Mouse (Mus musculus) megakaryocyte progenitor cell, adult 5-6 weeks (primary cell): Measurements from ENCODE around the gene Celsr2. TPM values are rescaled to one million over a fixed set of nuclear protein-coding genes. Genes with fewer than 3 reads are reported as not detected.

Experiments
- total RNA-seq, 2 experiments: library from RNA; stranded (forward) in 1 of 2; stranded (reverse) in 1 of 2; fragments of 157-497, 149-512 nt in 1 of 2; fragments of 200-1000 nt in 1 of 2; gene quantifications; 2 replicates each; pipeline versions ENCODE4 v1.2.3 to v1.2.4; 2015 to 2017

Celsr2 gene
- total RNA-seq, 2 experiments from 2014 or later: 0.42 to 1.1 TPM

Other genes starting within 250 kb of the Celsr2 start
- gene Amigo1, start 229.2 kb downstream of the Celsr2 start, total RNA-seq (2015): 1.3 and 1.8 TPM in 2 replicates
- gene Amigo1, start 229.2 kb downstream of the Celsr2 start, total RNA-seq (2017): 2.3 and 3.6 TPM in 2 replicates
- 2.3 and 2.5 TPM in 2 replicates for gene Cyb561d1, start 214.3 kb downstream of the Celsr2 start, total RNA-seq (2015)
- gene Cyb561d1, start 214.3 kb downstream of the Celsr2 start, total RNA-seq (2017): 3.7 and 5.4 TPM in 2 replicates
- gene Atxn7l2, start 204.6 kb downstream of the Celsr2 start, total RNA-seq (2015): 4.0 and 4.2 TPM in 2 replicates
- gene Atxn7l2, start 204.6 kb downstream of the Celsr2 start, total RNA-seq (2017): 1.6 and 3.0 TPM in 2 replicates
- not detected in 2 replicates for gene Sypl2, start 188.9 kb downstream of the Celsr2 start, total RNA-seq (2015)
- gene Sypl2, start 188.9 kb downstream of the Celsr2 start, total RNA-seq (2017): not detected in 2 replicates
- 308 and 312 TPM in 2 replicates for gene Psma5, start 158.6 kb downstream of the Celsr2 start, total RNA-seq (2015)
- 290 and 314 TPM in 2 replicates for gene Psma5, start 158.6 kb downstream of the Celsr2 start, total RNA-seq (2017)
- gene Sort1, start 131.5 kb downstream of the Celsr2 start, total RNA-seq (2015): 53.8 and 58.9 TPM in 2 replicates
- 45.5 and 51.2 TPM in 2 replicates for gene Sort1, start 131.5 kb downstream of the Celsr2 start, total RNA-seq (2017)
- gene Mybphl, start 50.6 kb downstream of the Celsr2 start, total RNA-seq (2015): not detected in 2 replicates
- gene Mybphl, start 50.6 kb downstream of the Celsr2 start, total RNA-seq (2017): not detected in 2 replicates
- gene Psrc1, start 31.7 kb downstream of the Celsr2 start, total RNA-seq (2015): 7.7 and 10.3 TPM in 2 replicates
- 10.2 and 14.1 TPM in 2 replicates for gene Psrc1, start 31.7 kb downstream of the Celsr2 start, total RNA-seq (2017)
- 19.0 and 26.5 TPM in 2 replicates for gene Sars, start 29.7 kb upstream of the Celsr2 start, total RNA-seq (2015)
- gene Sars, start 29.7 kb upstream of the Celsr2 start, total RNA-seq (2017): 249 and 357 TPM in 2 replicates
- not detected in 2 replicates for gene 1700013F07Rik, start 118.6 kb upstream of the Celsr2 start, total RNA-seq (2015)
- not detected in 2 replicates for gene 1700013F07Rik, start 118.6 kb upstream of the Celsr2 start, total RNA-seq (2017)
- 0.20 and 0.27 TPM in 2 replicates for gene 5330417C22Rik, start 121.0 kb upstream of the Celsr2 start, total RNA-seq (2015)
- gene 5330417C22Rik, start 121.0 kb upstream of the Celsr2 start, total RNA-seq (2017): 0.20 and 0.25 TPM in 2 replicates
- 15.2 and 16.4 TPM in 2 replicates for gene Tmem167b, start 146.9 kb upstream of the Celsr2 start, total RNA-seq (2015)
- gene Tmem167b, start 146.9 kb upstream of the Celsr2 start, total RNA-seq (2017): 35.2 and 38.2 TPM in 2 replicates
- gene Taf13, start 156.1 kb upstream of the Celsr2 start, total RNA-seq (2015): 12.9 and 15.6 TPM in 2 replicates
- gene Taf13, start 156.1 kb upstream of the Celsr2 start, total RNA-seq (2017): 13.2 and 15.9 TPM in 2 replicates
- 1.6 and 2.4 TPM in 2 replicates for gene Wdr47, start 175.7 kb upstream of the Celsr2 start, total RNA-seq (2015)
- gene Wdr47, start 175.7 kb upstream of the Celsr2 start, total RNA-seq (2017): 4.1 and 8.9 TPM in 2 replicates
- gene Clcc1, start 238.4 kb upstream of the Celsr2 start, total RNA-seq (2015): 36.1 and 39.2 TPM in 2 replicates
- 85.3 and 91.2 TPM in 2 replicates for gene Clcc1, start 238.4 kb upstream of the Celsr2 start, total RNA-seq (2017)